Mouse (Mus musculus): ENCODE results near the gene Gm36864. TPM values are rescaled to one million over a fixed set of nuclear protein-coding genes. Genes with fewer than 3 reads are reported as not detected.

The Gm36864 gene
- not detected for polyA plus RNA-seq (2017; shearing (Covaris generic))

DNA sequence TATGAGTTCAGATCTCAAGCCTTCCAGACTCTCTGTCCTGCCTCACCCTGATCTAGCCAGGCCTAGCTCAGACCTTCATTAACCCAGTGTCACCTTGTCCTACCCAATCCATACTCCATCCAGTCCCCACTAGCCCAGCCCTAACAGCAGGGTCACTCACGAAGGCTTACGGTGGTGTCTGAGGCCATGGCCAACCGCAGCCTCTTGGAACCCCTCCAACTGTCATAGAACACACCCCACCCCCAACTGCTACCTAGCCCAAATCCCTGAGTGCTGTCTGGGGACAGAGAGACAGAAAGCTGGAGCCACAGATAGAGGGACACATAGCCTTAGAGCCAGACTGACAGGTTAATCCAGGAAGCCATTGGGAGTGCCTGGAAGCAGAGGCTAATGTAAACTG, at the start of gene Gm36864:
TSS of gene Gm36864 (plus strand) at position 269 of the 400 bp plus-strand sequence.

GRCm38 (mm10) chr7:44187936-44188335, 48.0 kb upstream of the Gm36864 start, which contains the start of gene Klk1b24:
Gene Klk1b24 (plus strand): TSS chr7:44188236.

GRCm38 (mm10) chr7:44197891-44198290, 38.1 kb upstream of the Gm36864 start, which contains the start of gene Klk1b3:
Gene Klk1b3 (plus strand): TSS chr7:44198191.

GRCm38 (mm10) chr7:44207135-44207534, 28.8 kb upstream of the Gm36864 start, which contains the start of gene Klk1b4:
Gene Klk1b4 (plus strand): TSS chr7:44207435.

DNA sequence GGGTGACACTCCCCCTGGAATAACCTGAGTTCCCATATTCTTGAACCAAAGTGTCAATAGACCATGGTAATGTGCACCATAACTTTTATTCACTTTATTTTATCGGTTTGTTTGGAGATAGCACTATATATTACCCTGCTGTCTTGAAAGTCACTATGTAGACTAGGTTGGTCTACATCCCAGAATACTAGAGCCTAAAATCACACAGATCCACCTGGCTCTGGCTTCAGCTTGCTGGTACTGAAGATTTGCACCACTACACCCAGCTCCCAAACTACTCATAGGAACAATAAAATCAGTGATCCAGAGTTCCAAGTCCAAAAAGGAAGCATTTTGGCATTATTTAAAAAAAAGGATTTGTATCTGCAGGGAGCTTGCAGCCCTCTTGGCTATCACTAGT, 20.3 kb upstream of the Gm36864 start, which contains the start of gene Klk1b5:
TSS of gene Klk1b5 (plus strand) at position 301 of the 400 bp plus-strand sequence.

GRCm38 (mm10) chr7:44225076-44225475, 10.9 kb upstream of the Gm36864 start, which contains the start of gene Klk1:
Gene Klk1 (plus strand): TSS chr7:44225360.

DNA sequence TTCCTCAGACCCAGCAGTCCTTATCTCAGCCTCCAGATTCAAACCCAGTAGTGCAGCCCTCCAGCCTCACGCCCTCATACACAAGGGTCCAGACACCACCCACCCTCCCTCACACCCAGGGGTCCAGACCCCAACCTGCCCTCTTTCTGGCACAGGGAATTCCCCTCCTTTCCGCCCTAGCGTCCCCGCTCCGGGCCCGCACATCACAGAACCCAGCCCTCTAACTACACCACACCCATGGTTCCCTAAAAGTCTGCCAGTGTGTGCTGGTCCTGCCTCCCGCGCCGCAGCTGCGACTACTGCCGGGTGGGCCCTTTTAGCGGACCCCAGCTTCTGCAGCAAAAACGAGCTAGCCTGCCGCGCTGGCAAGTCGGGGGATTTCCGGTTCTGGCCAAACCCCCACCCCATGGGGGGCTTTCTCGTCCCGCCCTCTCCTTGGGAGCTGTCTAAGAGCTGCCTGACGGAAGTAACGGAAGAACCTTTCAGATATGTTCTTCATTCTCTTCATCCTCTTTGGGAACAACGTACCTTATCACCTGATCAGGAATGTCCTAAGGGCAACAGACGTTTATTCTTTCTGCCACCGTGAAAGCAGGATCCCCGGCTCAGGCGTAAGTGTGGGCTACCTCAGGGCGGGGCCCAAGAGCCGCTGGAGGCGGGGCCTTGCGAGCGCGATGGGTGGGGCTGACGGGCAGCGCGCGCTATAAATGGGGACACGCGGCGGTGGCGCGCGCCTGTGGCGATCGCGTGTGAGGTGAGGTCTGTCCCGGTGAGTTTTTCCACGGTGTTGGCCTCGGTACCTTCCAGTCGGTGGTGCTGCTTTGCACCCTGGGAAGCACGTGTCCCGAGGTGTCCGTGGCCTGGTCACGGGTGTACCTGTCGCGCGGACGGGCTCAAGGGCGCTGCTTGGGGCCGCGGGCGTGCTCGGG, 10.3 kb downstream of the Gm36864 start, which contains the start of the genes 1700028J19Rik and 2410002F23Rik:
TSS of gene 1700028J19Rik (minus strand) at position 641 of the 929 bp plus-strand sequence.
TSS of gene 2410002F23Rik (plus strand) at position 668 of the 929 bp plus-strand sequence.

GRCm38 (mm10) chr7:44257278-44257677, 21.3 kb downstream of the Gm36864 start, which contains the start of gene Acp4:
Gene Acp4 (minus strand): TSS chr7:44257378.

GRCm38 (mm10) chr7:44261147-44261546, 25.2 kb downstream of the Gm36864 start, which contains the start of gene Gm15517:
Gene Gm15517 (plus strand): TSS chr7:44261447.

Other genes starting within 250 kb of the Gm36864 start
- gene Klk1b11, start 240.3 kb upstream of the Gm36864 start, polyA plus RNA-seq (2017; shearing (Covaris generic)): not detected
- not detected for gene Klk1b26, start 224.0 kb upstream of the Gm36864 start, polyA plus RNA-seq (2017; shearing (Covaris generic))
- gene Klk1b27, start 183.9 kb upstream of the Gm36864 start, polyA plus RNA-seq (2017; shearing (Covaris generic)): 2.8 TPM
- gene Klk1b21, start 133.8 kb upstream of the Gm36864 start, polyA plus RNA-seq (2017; shearing (Covaris generic)): not detected
- not detected for gene Klk1b22, start 123.5 kb upstream of the Gm36864 start, polyA plus RNA-seq (2017; shearing (Covaris generic))
- not detected for gene Klk1b16, start 99.4 kb upstream of the Gm36864 start, polyA plus RNA-seq (2017; shearing (Covaris generic))
- not detected for gene Klk1b24, start 47.9 kb upstream of the Gm36864 start, polyA plus RNA-seq (2017; shearing (Covaris generic))
- not detected for gene Klk1b3, start 38.0 kb upstream of the Gm36864 start, polyA plus RNA-seq (2017; shearing (Covaris generic))
- gene Klk1b4, start 28.7 kb upstream of the Gm36864 start, polyA plus RNA-seq (2017; shearing (Covaris generic)): not detected
- not detected for gene Klk1b5, start 20.2 kb upstream of the Gm36864 start, polyA plus RNA-seq (2017; shearing (Covaris generic))
- 0.40 TPM for gene Klk1, start 10.8 kb upstream of the Gm36864 start, polyA plus RNA-seq (2017; shearing (Covaris generic))
- gene 1700028J19Rik, start 10.5 kb downstream of the Gm36864 start, polyA plus RNA-seq (2017; shearing (Covaris generic)): 1.8 TPM
- 202 TPM for gene 2410002F23Rik, start 10.5 kb downstream of the Gm36864 start, polyA plus RNA-seq (2017; shearing (Covaris generic))
- gene Acp4, start 21.2 kb downstream of the Gm36864 start, polyA plus RNA-seq (2017; shearing (Covaris generic)): not detected
- not detected for gene Gm15517, start 25.3 kb downstream of the Gm36864 start, polyA plus RNA-seq (2017; shearing (Covaris generic))
- gene Clec11a, start 70.7 kb downstream of the Gm36864 start, polyA plus RNA-seq (2017; shearing (Covaris generic)): 0.21 TPM
- gene Shank1, start 74.1 kb downstream of the Gm36864 start, polyA plus RNA-seq (2017; shearing (Covaris generic)): 0.11 TPM
- 0.10 TPM for gene Syt3, start 147.9 kb downstream of the Gm36864 start, polyA plus RNA-seq (2017; shearing (Covaris generic))
- 0.38 TPM for gene 1700008O03Rik, start 149.6 kb downstream of the Gm36864 start, polyA plus RNA-seq (2017; shearing (Covaris generic))
- not detected for gene Lrrc4b, start 192.8 kb downstream of the Gm36864 start, polyA plus RNA-seq (2017; shearing (Covaris generic))
- not detected for gene Aspdh, start 229.2 kb downstream of the Gm36864 start, polyA plus RNA-seq (2017; shearing (Covaris generic))
- gene Josd2, start 231.8 kb downstream of the Gm36864 start, polyA plus RNA-seq (2017; shearing (Covaris generic)): 120 TPM